Mouse (Mus musculus) layer of hippocampus, adult 9-11 months (tissue): ENCODE data around the gene Thrsp.
A peak's percentile ranks its signal among the peaks of the same experiment; 100 is the strongest.
"Not testable (repeated sequence)": the region's sequence is repeated elsewhere in the genome, so short reads cannot be mapped to it uniquely, and the experiment has no call there.

Experiments used
- DNase-seq: peaks from one replicate; pipeline ENCODE4 v3.0.0; 2022

The Thrsp gene

DNA sequence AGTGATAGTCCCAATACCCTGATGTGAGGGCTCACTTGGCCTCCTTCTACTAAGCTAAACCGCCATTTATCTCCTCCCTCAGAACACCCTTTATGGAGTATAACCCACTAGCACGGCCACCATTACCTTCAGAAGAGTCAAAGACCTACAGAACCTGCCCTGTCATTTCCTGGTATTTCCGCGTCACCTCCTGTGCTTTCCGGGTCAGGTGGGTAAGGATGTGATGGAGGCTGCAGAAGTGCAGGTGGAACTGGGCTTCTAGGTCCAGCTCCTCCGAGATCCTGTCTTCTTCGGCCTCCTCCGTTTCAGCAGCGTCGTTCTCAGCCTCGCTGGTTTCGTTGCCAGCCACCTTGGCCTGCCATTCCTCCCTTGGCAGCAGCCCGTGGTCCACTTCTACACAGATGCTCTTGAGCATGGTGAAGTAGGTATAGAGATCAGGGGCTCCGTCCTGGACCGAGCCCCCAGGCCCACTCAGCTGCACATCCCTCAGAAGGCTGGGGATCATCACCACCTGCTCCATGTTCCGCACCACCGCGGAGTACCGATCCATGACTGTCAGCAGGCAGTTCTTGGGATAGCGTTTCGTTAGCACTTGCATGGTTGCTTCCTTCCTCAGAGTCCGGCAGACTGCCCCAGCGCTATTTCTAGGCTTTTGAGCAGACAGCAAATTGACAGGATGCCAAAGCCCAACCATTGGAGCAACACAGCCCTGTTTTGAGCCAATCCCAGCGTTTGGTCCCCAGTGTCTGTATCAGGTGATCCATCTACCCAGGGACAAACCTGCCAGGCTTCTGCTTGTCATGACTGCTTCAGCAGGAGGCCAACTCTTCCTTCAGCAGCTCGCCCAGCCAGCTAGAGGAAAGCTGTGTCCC, at the start of gene Thrsp:
TSS of gene Thrsp (minus strand) at position 825 of the 872 bp plus-strand sequence.
- DNase-seq = peak; percentile 92

GRCm38 (mm10) chr7:97455577-97455976, 38.0 kb upstream of the Thrsp start:
- no peak for DNase-seq

DNA sequence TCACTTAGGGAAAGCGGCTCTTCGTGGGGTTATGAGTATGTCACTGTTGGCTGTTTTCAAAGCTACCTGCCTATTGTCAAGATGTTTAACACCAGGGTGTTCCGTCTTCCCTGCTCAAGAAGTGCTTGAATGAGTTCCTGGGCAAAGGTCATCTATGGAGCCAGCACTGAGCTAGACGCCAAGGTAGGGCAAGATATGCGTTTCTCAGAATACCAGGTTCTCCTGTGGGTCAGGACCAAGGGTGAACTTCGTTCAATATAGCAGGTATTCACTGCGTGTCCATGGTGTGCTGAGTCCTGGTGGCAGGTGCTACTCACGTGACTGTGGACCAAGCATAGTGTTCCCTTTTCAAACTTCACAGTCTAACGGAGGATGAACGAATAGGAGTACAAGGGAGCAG, 37.3 kb upstream of the Thrsp start:
- DNase-seq = no peak

- no peak for DNase-seq
Observed at GRCm38 (mm10) chr7:97453141-97453921, 35.8 kb upstream of the Thrsp start.

- DNase-seq = no peak
Observed at GRCm38 (mm10) chr7:97452196-97452595, 34.7 kb upstream of the Thrsp start.

- not testable (repeated sequence) for DNase-seq
Observed at GRCm38 (mm10) chr7:97451023-97451422, 33.5 kb upstream of the Thrsp start, which contains the start of gene Kctd14. Gene Kctd14 (plus strand): TSS chr7:97451323.

DNA sequence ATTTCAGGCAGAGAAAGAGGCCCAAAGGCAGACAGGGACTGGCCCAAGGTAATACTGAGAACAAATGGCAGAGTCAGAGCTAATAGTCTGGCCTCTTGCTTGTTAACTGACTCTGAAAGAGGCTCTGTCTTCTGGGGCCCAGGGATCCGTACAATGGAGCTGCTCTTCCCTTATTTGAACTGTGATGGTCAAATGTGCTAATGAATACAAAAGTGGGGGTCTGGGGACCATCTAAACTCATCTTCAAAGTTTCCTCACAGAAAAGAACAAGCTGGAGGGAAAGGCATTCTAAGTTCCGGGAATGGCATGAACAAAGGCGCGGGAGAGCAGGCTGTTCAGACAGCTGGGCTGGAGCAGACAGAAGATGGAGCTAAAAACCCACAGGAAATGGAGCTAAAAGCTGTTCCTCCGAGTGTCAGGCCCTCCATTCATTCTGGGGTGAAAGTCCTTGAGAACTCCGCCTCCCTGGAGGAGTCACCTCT, 29.6 kb upstream of the Thrsp start:
- peak; percentile 65 for DNase-seq

GRCm38 (mm10) chr7:97446171-97446925, 28.8 kb upstream of the Thrsp start:
- peak; percentile 96 for DNase-seq

GRCm38 (mm10) chr7:97438986-97439385, 21.5 kb upstream of the Thrsp start:
- no peak for DNase-seq

- DNase-seq = no peak
Observed at GRCm38 (mm10) chr7:97434517-97434916, 17.0 kb upstream of the Thrsp start.

- DNase-seq = not testable (repeated sequence)
Observed at GRCm38 (mm10) chr7:97433517-97433916, 16.0 kb upstream of the Thrsp start.

DNA sequence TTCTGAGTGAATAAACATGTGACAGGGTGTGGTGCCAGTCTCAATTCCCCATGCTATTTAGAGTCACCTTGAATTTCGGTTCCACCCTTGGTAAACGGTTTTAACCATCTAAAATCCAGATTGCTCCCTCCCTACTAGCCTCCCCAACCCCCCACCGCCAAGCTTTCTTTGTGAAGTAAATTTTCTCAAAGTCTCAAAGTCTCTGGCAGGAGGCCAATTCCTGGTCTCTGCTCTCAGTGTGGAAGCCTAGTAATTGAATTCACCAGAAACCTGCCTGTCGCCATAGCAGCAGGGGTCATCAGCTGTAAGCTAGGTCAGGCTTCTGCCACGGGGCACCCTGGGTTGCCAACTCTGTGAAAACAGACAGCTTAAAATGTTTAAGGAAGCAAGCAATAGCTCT, 12.2 kb upstream of the Thrsp start:
- no peak for DNase-seq

DNA sequence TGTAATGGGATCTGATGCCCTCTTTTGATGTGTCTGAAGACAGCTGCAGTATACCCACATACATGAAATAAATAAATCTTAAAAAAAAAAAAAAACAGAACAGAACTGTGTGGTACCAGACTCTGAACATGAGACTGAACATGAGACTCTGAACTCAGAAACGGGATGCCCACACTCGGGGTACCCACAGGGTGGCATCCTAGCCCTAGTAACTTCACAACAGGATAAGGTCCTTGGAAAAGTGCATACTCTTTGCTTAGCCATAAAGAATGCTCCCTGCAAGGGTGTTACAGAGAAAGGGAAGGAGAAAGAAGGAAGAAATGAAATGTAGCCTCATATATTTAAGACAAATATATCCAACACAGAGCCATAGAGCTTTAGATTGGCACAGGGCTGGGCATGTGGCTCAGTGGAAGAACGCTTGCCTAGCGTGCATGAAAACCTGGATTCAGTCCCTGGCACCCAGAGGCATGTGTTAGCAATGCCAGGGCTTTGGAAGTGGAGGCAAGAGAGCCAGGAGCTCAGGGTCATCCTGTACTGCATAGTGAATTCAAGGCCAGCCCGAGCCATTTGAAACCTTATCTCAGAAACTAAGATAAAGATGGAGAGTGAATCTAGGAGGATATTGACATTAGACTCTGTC, 10.4 kb upstream of the Thrsp start:
- DNase-seq = no peak

DNA sequence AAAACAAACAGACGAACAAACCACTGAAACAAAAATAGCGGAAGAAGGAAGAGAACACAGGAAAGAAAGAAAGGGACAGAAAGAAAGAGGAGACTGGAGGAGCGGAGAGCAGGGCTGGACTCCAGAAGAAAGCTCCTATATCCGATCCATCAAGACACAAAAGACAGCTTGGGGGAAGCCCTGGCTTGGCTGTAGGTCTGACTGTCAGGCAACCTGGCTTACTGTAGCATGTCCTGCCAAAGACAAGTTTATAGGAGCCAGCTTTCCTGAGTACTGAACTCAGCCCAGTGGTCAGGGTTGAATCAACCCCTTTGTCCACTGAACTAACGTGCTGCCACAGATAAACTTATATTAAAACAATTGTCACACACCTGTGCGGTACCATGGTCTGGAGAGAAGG, 9.8 kb upstream of the Thrsp start:
- DNase-seq = no peak

GRCm38 (mm10) chr7:97426566-97426965, 9.0 kb upstream of the Thrsp start:
- no peak for DNase-seq

DNA sequence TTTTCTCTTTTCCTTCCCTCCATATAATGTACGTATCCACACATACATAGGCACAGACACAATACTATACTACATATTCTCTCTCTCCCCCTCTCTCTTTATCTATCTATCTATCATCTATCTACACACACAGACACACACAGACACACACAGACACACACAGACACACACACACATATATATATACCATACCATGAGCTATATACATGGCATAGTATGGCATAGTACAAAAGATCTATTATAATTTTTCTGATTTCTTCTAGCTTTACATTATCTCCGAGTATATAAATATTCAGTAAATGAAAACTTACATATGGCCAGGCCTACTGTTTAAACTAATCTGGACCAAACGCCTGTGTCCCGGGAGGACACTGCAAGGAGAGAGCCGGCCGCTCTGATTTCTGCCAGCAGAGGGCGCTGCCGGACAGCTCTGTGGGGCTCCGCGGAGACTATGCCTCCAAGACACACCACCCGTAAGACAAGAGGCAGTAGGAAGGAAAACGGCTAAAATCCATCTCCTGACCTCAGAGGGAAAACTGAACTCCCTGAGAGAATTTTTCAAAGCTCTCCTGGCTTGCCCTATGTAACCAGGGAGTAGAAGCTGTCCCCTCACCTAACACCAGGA, 7.2 kb upstream of the Thrsp start:
- DNase-seq = peak; percentile 86

GRCm38 (mm10) chr7:97423754-97424153, 6.2 kb upstream of the Thrsp start:
- no peak for DNase-seq

GRCm38 (mm10) chr7:97420958-97421651, 3.6 kb upstream of the Thrsp start:
- DNase-seq = peak; percentile 54

DNA sequence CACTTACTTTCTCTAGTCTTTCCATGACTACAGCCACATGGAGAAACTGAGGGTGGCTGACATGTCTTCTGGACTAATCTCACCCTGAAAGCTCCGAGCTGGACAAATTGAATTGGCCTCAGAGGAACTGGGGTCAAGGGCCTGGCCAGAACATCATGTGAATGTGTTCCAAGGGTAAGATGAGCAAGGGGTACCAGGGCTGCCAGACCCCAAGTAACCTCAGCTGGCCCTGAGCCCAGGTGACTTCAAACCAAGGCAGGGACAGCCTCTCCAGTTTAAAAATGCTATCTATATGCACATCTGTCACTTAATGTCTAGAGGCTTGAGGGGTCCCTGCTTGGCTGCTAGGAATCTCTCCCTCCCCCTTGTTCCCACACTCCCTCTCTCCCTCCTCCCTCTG, 2.9 kb upstream of the Thrsp start:
- no peak for DNase-seq

GRCm38 (mm10) chr7:97419163-97419562, 1.6 kb upstream of the Thrsp start:
- no peak for DNase-seq

DNA sequence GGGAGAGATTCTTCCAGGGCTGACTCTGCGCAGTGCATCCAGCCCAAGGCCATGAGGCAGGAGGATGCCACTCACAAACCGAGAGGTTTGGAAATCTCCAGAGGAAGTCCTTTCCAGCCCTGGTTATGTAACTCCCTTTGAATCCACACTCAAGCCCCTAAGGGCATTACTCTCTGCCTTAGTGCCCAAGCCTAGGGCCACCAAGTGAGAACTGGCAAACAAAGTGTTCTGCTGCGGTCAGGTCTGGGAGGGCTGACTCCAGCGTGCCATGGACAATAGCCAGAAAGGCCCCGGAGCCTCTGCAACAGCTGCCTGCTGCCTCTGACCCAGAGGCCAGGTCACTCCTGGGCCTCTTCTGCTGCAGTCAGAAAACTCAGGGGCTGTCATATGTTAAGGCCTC, 1.2 kb upstream of the Thrsp start:
- peak; percentile 49 for DNase-seq
